Mouse (Mus musculus): Measurements from ENCODE around the gene Scd2.

The Scd2 gene

GRCm38 (mm10) chr19:44292941-44293768 is at the start of gene Scd2:
Gene Scd2 (plus strand): TSS chr19:44293674.
- peak; percentile 3; the same call in 1 of the 2 replicates for TF ChIP-seq GATA4 (IDR thresholded peaks at IDR 0.05; ENCODE audit: insufficient replicate concordance, low read length)

GRCm38 (mm10) chr19:44245761-44246171 is 47.7 kb upstream of the Scd2 start:
- no peak for TF ChIP-seq GATA4 (IDR thresholded peaks at IDR 0.05; ENCODE audit: insufficient replicate concordance, low read length)

DNA sequence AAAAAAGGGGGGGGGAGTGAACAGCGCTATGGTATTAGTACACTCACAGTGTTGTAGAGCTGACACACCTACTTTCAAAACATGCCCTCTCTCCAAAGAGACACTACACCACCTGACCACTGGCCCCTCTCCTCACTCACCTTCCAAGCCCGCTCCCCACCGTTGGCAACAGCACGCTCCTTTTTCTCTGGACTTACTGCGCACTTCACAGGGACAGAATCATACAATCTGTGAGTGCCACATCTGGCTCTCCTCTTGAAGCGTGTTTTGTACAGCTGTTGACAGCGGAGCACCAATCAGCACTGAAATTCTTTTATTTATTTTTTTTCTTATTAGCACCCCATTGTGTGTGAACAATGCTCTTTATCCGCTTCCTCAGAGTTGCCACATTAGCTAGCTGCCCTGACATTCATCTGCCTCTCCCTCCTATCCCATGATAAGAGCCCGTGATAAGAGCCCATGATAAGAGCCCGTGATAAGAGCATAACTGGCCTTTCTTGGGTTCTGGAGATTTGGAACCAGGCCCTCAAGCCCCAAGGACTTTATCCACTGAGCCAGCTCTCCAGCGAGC is 47.0 kb upstream of the Scd2 start:
- no peak for TF ChIP-seq GATA4 (IDR thresholded peaks at IDR 0.05; ENCODE audit: insufficient replicate concordance, low read length)

GRCm38 (mm10) chr19:44247281-44248080 is 46.0 kb upstream of the Scd2 start:
- no peak for TF ChIP-seq GATA4 (IDR thresholded peaks at IDR 0.05; ENCODE audit: insufficient replicate concordance, low read length)

GRCm38 (mm10) chr19:44248081-44248853 is 45.2 kb upstream of the Scd2 start:
- peak; percentile 24; the same call in 1 of the 2 replicates for TF ChIP-seq GATA4 (IDR thresholded peaks at IDR 0.05; ENCODE audit: insufficient replicate concordance, low read length)

DNA sequence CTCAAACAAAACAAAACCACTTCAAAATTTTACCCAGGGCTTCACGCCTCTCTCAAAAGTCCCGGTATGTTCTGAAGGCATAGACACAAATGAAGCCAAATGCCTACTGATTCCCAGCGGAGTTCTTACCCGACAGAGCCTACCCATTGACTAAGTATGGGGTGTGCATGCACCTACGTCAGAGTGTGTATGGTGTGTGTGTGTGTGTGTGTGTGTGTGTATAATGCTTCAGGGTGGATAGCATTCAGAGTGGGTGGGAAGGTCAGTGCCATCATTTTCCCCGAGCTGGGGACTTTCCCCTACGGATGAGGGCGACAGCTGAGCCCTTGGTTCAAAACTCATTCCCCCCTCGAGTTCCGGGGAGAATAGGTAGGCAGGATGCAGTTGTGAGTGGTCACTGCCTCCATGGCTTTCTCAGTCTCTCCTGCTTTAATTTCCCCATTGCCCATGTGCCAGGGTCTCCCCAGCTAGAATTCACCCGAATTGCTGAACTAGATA is 44.6 kb upstream of the Scd2 start:
- TF ChIP-seq GATA4 (IDR thresholded peaks at IDR 0.05; ENCODE audit: insufficient replicate concordance, low read length), result no peak

DNA sequence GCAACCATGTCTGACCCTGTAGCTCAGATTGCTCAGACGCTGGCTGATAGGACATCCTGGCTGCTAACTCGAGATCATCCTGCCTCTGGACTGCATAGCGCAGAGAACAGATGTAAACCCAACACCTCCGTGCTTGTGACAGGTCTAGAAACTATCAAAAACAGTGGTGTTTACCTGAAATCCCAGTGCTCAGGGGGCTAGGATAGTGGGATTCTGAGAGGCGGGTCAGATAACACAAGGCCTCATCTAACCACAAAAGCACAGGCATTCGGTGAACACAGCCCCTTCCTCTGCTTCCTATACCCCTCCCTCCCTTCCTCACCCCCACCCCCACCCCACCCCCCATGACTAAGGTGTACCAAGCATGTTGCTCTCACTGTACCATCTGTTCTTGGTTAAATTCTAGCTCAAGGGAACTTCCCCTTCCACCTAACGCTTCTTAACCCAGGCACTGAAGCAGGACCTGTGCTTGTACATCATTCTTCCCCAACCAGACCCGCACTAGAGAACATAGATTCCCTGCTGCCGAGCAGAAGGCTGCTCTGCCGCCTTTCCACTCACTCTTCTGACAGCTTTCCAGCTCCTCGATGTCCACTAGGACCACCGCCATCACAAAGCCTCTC is 41.4 kb upstream of the Scd2 start:
- no peak for TF ChIP-seq GATA4 (IDR thresholded peaks at IDR 0.05; ENCODE audit: insufficient replicate concordance, low read length)

GRCm38 (mm10) chr19:44257377-44257966 is 36.0 kb upstream of the Scd2 start:
- TF ChIP-seq GATA4 (IDR thresholded peaks at IDR 0.05; ENCODE audit: insufficient replicate concordance, low read length), result no peak

- no peak for TF ChIP-seq GATA4 (IDR thresholded peaks at IDR 0.05; ENCODE audit: insufficient replicate concordance, low read length)
These were observed 34.0 kb upstream of the Scd2 start for GRCm38 (mm10) chr19:44259484-44259883.

GRCm38 (mm10) chr19:44260487-44260886 is 33.0 kb upstream of the Scd2 start:
- no peak for TF ChIP-seq GATA4 (IDR thresholded peaks at IDR 0.05; ENCODE audit: insufficient replicate concordance, low read length)

- TF ChIP-seq GATA4 (IDR thresholded peaks at IDR 0.05; ENCODE audit: insufficient replicate concordance, low read length), result no peak
These were observed 31.7 kb upstream of the Scd2 start for GRCm38 (mm10) chr19:44261774-44262173.

DNA sequence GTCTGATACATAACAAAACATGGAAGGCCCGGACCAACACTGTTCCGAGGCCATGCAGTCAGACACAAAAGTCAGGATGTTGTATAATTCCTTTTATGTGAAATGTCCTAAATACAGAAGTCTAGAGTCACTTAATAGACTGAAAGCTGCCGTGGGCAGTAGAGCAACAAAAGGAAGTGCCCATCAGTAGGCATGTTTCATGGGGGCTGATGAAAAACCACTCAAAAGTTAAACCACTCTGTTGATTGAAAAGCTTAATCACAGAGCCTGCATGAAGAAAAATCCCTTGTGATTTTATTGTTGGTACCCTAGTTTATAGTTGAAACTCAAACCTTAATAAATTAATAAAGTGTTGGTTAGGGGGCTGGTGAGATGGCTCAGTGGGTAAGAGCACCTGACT is 29.9 kb upstream of the Scd2 start:
- no peak for TF ChIP-seq GATA4 (IDR thresholded peaks at IDR 0.05; ENCODE audit: insufficient replicate concordance, low read length)

DNA sequence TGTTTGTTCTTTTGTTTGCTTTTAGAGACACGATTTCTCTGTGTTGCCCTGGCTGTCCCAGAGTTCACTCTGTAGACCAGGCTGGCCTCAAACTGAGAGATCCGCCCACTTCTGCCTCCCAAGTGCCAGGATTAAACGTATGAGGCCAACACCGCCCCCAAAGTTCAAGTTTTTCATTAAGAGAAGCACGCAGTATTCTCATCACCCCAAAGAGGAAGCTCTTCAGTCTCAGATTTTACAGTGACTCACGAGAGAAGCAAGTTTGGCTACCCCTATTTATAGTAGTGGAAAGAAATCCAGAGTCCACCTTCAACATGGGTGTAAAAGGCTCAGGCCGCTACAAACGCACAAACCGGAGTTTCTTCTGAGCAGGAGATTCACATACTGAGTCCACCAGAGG is 29.2 kb upstream of the Scd2 start:
- TF ChIP-seq GATA4 (IDR thresholded peaks at IDR 0.05; ENCODE audit: insufficient replicate concordance, low read length), result no peak

DNA sequence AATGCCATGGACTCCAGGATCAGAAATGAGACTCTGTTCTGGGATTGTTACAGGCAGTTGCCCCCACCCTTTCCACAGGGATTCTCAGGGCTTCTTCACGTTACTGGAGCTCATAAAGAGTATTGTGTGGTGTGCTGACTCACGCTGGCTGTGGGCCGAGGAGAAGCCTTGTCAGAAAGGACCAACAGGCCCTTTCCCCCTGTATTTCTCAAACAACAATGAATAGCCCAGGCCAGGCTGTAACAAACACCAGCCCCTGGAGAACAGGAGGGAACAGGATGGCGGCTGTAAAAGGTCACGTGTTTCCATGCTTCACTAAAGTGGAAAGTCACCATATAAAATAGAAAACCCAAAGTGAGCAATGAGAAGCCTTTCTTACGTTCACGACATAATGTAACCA is 28.2 kb upstream of the Scd2 start:
- no peak for TF ChIP-seq GATA4 (IDR thresholded peaks at IDR 0.05; ENCODE audit: insufficient replicate concordance, low read length)

Measured in liver, adult (tissue).